In genomic region chr2:163909604-163910003, GRCm38 (mm10) we compare ENCODE assay signal across 25 mouse cellular contexts. TPM values are rescaled to one million over a fixed set of nuclear protein-coding genes. Genes with fewer than 3 reads are reported as not detected.
A peak's percentile ranks its signal among the peaks of the same experiment; 100 is the strongest.
DNase-seq lines count a peak whose midpoint lies in the region.
"Had no signal": no experiment of that assay in that cellular context is flagged by ENCODE, and none has a peak within 500 bp of the region (broad histone marks: within the 10 kb centered on the region; RNA-seq: fewer than 3 reads in every experiment).

No protein-coding gene starts in this region.

- peak; percentile 48 for DNase-seq in adrenal gland, adult 2 months
- DNase-seq in adrenal gland, adult 8-10 months = no peak
- peak; percentile 52 to 53 for DNase-seq in adrenal gland, postnatal 36 days
- no peak for DNase-seq in adrenal gland, postnatal 4 days (ENCODE audit: low spot score in 2 of 2)
- DNase-seq in brain, adult 2 months (ENCODE audit: low read depth, low spot score) = peak; percentile 67
- DNase-seq: B cell, adult 2 months; cerebellum, adult 11 months; cerebellum, adult 9-11 months; cerebellum, postnatal 36 days; embryo, embryonic 11 days had no signal

RNA-seq across cellular contexts. Expression of gene Rims4, which starts 8.9 kb away (rescaled TPM):
- total RNA-seq in adrenal gland, adult 2 months (2021) = 100 to 1,000 TPM in 1 of 2 experiments, 10 to 100 TPM in 1; 89.5 to 154 TPM
- polyA plus RNA-seq in adrenal gland, adult 2 months (2012; rRNA removed) = 36.4 and 60.2 TPM in 2 replicates
- 100 to 1,000 TPM in 2 of 4 experiments, 10 to 100 TPM in 2; 85.0 to 169 (median 121) TPM for total RNA-seq in adrenal gland, adult 8-10 months (2022)
- 100 to 1,000 TPM; 171 to 180 TPM for total RNA-seq in adrenal gland, postnatal 36 days (2021)
- 100 to 1,000 TPM; 101 to 103 TPM for total RNA-seq in adrenal gland, postnatal 4 days (2021)
- total RNA-seq: CH12.LX; common myeloid progenitor, adult 5-6 weeks had no signal
- polyA plus RNA-seq: activated CD4-positive, CD25-positive, alpha-beta regulatory T cell, adult 4 months; CD4-positive, CD25-positive, alpha-beta regulatory T cell, adult 4 months; erythroblast, embryonic 14.5 days; G1E; Patski had no signal

RNA-seq across cellular contexts. Expression of gene Kcnk15, which starts 56.2 kb away (rescaled TPM):
- not detected for total RNA-seq in adrenal gland, adult 2 months (2021)
- polyA plus RNA-seq in adrenal gland, adult 2 months (2012; rRNA removed) = 0.19 TPM in 1 of 2 replicates, not detected in the other
- not detected for total RNA-seq in adrenal gland, adult 8-10 months (2022)
- not detected for total RNA-seq in adrenal gland, postnatal 36 days (2021)
- not detected for total RNA-seq in adrenal gland, postnatal 4 days (2021)
- total RNA-seq: adrenal gland, adult 18-20 months; CH12.LX; common myeloid progenitor, adult 5-6 weeks; G1E had no signal
- polyA plus RNA-seq: activated CD4-positive, CD25-positive, alpha-beta regulatory T cell, adult 4 months; CD4-positive, CD25-positive, alpha-beta regulatory T cell, adult 4 months; embryonic facial prominence, embryonic 11.5 days; embryonic facial prominence, embryonic 13.5 days; embryonic facial prominence, embryonic 15.5 days; erythroblast, embryonic 14.5 days; forebrain, embryonic 10.5 days; forebrain, embryonic 12.5 days; forebrain, embryonic 14.5 days; forebrain, embryonic 16.5 days; G1E; Patski had no signal

Comparison
In these comparisons a context has a peak if more than half of its experiments do, and no peak if none do; other contexts are left out.
1. DNase-seq: peak in adrenal gland, adult 2 months (single experiment), adrenal gland, postnatal 36 days (2 of 2) and brain, adult 2 months (single experiment); none in adrenal gland, adult 8-10 months (single experiment) and adrenal gland, postnatal 4 days (0 of 2).